Mouse (Mus musculus) adrenal gland, postnatal 4 days (tissue): ENCODE data around the gene Aimp1. TPM values are rescaled to one million over a fixed set of nuclear protein-coding genes. Genes with fewer than 3 reads are reported as not detected.
A peak's percentile ranks its signal among the peaks of the same experiment; 100 is the strongest.

Experiments used
- DNase-seq, 2 experiments: peaks; one replicate each; pipeline ENCODE4 v3.0.0; 2021 to 2022; ENCODE audit warnings: low spot score in 2 of 2, mixed read lengths in 2 of 2
- long read RNA-seq, 2 experiments: library from polyadenylated mRNA; stranded (forward); transcript quantifications; one replicate each; pipeline ENCODE4 v2.0.0; 2021
- total RNA-seq, 2 experiments: library from RNA; stranded (reverse); gene quantifications; 2 replicates each; pipeline ENCODE4 v1.2.3; 2021

The Aimp1 gene
- total RNA-seq = 10 to 100 TPM; 68.3 to 75.3 TPM
- long read RNA-seq, experiment 1, transcript Aimp1-201 (7 exons, 1,126 nt) = major isoform, 50 of 53 reads
- long read RNA-seq, experiment 1, partial matches to known transcripts = 2 of 53 reads
- long read RNA-seq, experiment 1, other reads (novel, unspliced or antisense) = 1 of 53 reads
- long read RNA-seq, experiment 2, transcript Aimp1-207 (1 exons, 3,958 nt) = minor isoform, 5 of 72 reads
- long read RNA-seq, experiment 2, transcript Aimp1-201 (7 exons, 1,126 nt) = major isoform, 56 of 72 reads
- long read RNA-seq, experiment 2, partial matches to known transcripts = 10 of 72 reads
- long read RNA-seq, experiment 2, other reads (novel, unspliced or antisense) = 1 of 72 reads

GRCm38 (mm10) chr3:132684231-132684928, at the start of gene Aimp1:
Gene Aimp1 (minus strand): TSS chr3:132684370.
- DNase-seq = no peak

GRCm38 (mm10) chr3:132724326-132724725, 40.2 kb upstream of the Aimp1 start:
- no peak for DNase-seq

GRCm38 (mm10) chr3:132717316-132717715, 33.1 kb upstream of the Aimp1 start:
- no peak for DNase-seq

- no peak for DNase-seq
These were observed 29.7 kb upstream of the Aimp1 start for GRCm38 (mm10) chr3:132713913-132714312.

GRCm38 (mm10) chr3:132706977-132707376, 22.8 kb upstream of the Aimp1 start:
- DNase-seq = no peak

GRCm38 (mm10) chr3:132704216-132704615, 20.0 kb upstream of the Aimp1 start:
- no peak for DNase-seq

- DNase-seq = no peak
These were observed 17.2 kb upstream of the Aimp1 start for GRCm38 (mm10) chr3:132701368-132701767.

- DNase-seq = peak; percentile 88 to 90
These were observed 531 bp downstream of the Aimp1 start, which contains the start of gene Tbck for GRCm38 (mm10) chr3:132683447-132684230. Gene Tbck (plus strand): TSS chr3:132684144.

GRCm38 (mm10) chr3:132677494-132677893, 6.7 kb downstream of the Aimp1 start:
- no peak for DNase-seq

GRCm38 (mm10) chr3:132655955-132656354, 28.2 kb downstream of the Aimp1 start:
- no peak for DNase-seq

GRCm38 (mm10) chr3:132653959-132654358, 30.2 kb downstream of the Aimp1 start:
- no peak for DNase-seq

GRCm38 (mm10) chr3:132651776-132652175, 32.4 kb downstream of the Aimp1 start:
- no peak for DNase-seq

- DNase-seq = no peak
These were observed 34.0 kb downstream of the Aimp1 start for GRCm38 (mm10) chr3:132650191-132650590.

- no peak for DNase-seq
These were observed 34.8 kb downstream of the Aimp1 start for GRCm38 (mm10) chr3:132649368-132649767.

GRCm38 (mm10) chr3:132646814-132647213, 37.4 kb downstream of the Aimp1 start:
- DNase-seq = no peak

- DNase-seq = no peak
These were observed 40.1 kb downstream of the Aimp1 start for GRCm38 (mm10) chr3:132644071-132644470.

- no peak for DNase-seq
These were observed 47.1 kb downstream of the Aimp1 start for GRCm38 (mm10) chr3:132637080-132637479.

GRCm38 (mm10) chr3:132633261-132633660, 50.9 kb downstream of the Aimp1 start:
- DNase-seq = no peak

- DNase-seq = no peak
These were observed 54.5 kb downstream of the Aimp1 start, which contains the start of gene Gimd1 for GRCm38 (mm10) chr3:132629601-132630239. Gene Gimd1 (plus strand): TSS chr3:132629820.

- no peak for DNase-seq
These were observed 55.4 kb downstream of the Aimp1 start for GRCm38 (mm10) chr3:132628741-132629140.
